Mouse (Mus musculus) adrenal gland, postnatal 10 days (tissue): Measurements from ENCODE around the gene Brd9. TPM values are rescaled to one million over a fixed set of nuclear protein-coding genes. Genes with fewer than 3 reads are reported as not detected.
A peak's percentile ranks its signal among the peaks of the same experiment; 100 is the strongest.

ENCODE experiments used
- DNase-seq: peaks from one replicate; pipeline ENCODE4 v3.0.0; 2021; ENCODE audit warnings: mixed read lengths
- long read RNA-seq, 2 experiments: library from polyadenylated mRNA; stranded (forward); transcript quantifications; one replicate each; pipeline ENCODE4 v2.0.0; 2021
- total RNA-seq, 2 experiments: library from RNA; stranded (reverse); gene quantifications; 2 replicates each; pipeline ENCODE4 v1.2.3; 2021

Brd9 gene
- total RNA-seq, result 10 to 100 TPM; 25.0 to 36.8 TPM
- long read RNA-seq, experiment 1, transcript Brd9-206 (16 exons, 2,430 nt), result minor isoform, 5 of 32 reads
- long read RNA-seq, experiment 1, transcript Brd9-201 (16 exons, 2,407 nt), result major isoform, 9 of 32 reads
- long read RNA-seq, experiment 1, partial matches to known transcripts, result 13 of 32 reads
- long read RNA-seq, experiment 1, other reads (novel, unspliced or antisense), result 5 of 32 reads
- long read RNA-seq, experiment 2, transcript Brd9-201 (16 exons, 2,407 nt), result major isoform, 16 of 33 reads
- long read RNA-seq, experiment 2, partial matches to known transcripts, result 6 of 33 reads
- long read RNA-seq, experiment 2, other reads (novel, unspliced or antisense), result 10 of 33 reads

GRCm38 (mm10) chr13:73937321-73938176 is at the start of gene Brd9, which contains the start of gene Trip13:
Gene Brd9 (plus strand): TSS chr13:73937811.
Gene Trip13 (minus strand): TSS chr13:73937784.
- DNase-seq, result peak; percentile 97

- DNase-seq, result no peak
These were observed 45.0 kb upstream of the Brd9 start for GRCm38 (mm10) chr13:73892493-73893178.

- DNase-seq, result no peak
These were observed 40.0 kb upstream of the Brd9 start for GRCm38 (mm10) chr13:73897561-73897960.

- DNase-seq, result no peak
These were observed 30.5 kb upstream of the Brd9 start for GRCm38 (mm10) chr13:73907136-73907535.

GRCm38 (mm10) chr13:73907683-73908412 is 29.8 kb upstream of the Brd9 start:
- DNase-seq, result peak; percentile 64

- DNase-seq, result no peak
These were observed 24.5 kb upstream of the Brd9 start for GRCm38 (mm10) chr13:73913066-73913465.

- DNase-seq, result no peak
These were observed 5.4 kb upstream of the Brd9 start for GRCm38 (mm10) chr13:73932201-73932600.

- no peak for DNase-seq
These were observed 682 bp upstream of the Brd9 start for GRCm38 (mm10) chr13:73936938-73937320.

GRCm38 (mm10) chr13:73938177-73938560 is 558 bp downstream of the Brd9 start:
- DNase-seq, result no peak

GRCm38 (mm10) chr13:73939101-73939500 is 1.5 kb downstream of the Brd9 start:
- no peak for DNase-seq

GRCm38 (mm10) chr13:73944606-73945005 is 7.0 kb downstream of the Brd9 start:
- DNase-seq, result no peak

GRCm38 (mm10) chr13:73953551-73954130 is 16.0 kb downstream of the Brd9 start:
- no peak for DNase-seq

- DNase-seq, result no peak
These were observed 17.1 kb downstream of the Brd9 start for GRCm38 (mm10) chr13:73954666-73955065.

GRCm38 (mm10) chr13:73955531-73955930 is 17.9 kb downstream of the Brd9 start:
- DNase-seq, result no peak

- DNase-seq, result no peak
These were observed 22.6 kb downstream of the Brd9 start for GRCm38 (mm10) chr13:73960117-73960652.

GRCm38 (mm10) chr13:73961177-73961576 is 23.6 kb downstream of the Brd9 start:
- DNase-seq, result no peak

GRCm38 (mm10) chr13:73963551-73963950 is 25.9 kb downstream of the Brd9 start, which contains the start of gene Zdhhc11:
Gene Zdhhc11 (plus strand): TSS chr13:73963851.
- DNase-seq, result no peak

- peak; percentile 72 for DNase-seq
These were observed 33.2 kb downstream of the Brd9 start for GRCm38 (mm10) chr13:73970545-73971448.

GRCm38 (mm10) chr13:73974523-73974922 is 36.9 kb downstream of the Brd9 start:
- no peak for DNase-seq

- DNase-seq, result no peak
These were observed 39.3 kb downstream of the Brd9 start for GRCm38 (mm10) chr13:73976935-73977334.
